Mouse (Mus musculus) cortical plate, adult 2 months (tissue): Measurements from ENCODE around the gene Gm36176.

Source experiments
- CTCF ChIP-seq: fragments of 200-500 bp; IDR thresholded peaks from 2 replicates; pipeline ENCODE4 v1.5.1; 2011; ENCODE audit warnings: mild to moderate bottlenecking, control low read depth, low read length; ENCODE audit not compliant: insufficient read depth; ENCODE audit errors: extremely low read depth
- POLR2A ChIP-seq: fragments of 200-500 bp; IDR thresholded peaks from 2 replicates; pipeline ENCODE4 v1.6.1; 2011; ENCODE audit warnings: mild to moderate bottlenecking, low read length, control low read depth; ENCODE audit not compliant: insufficient read depth; ENCODE audit errors: extremely low read depth

GRCm38 (mm10) chr10:77847538-77847937 is 935 bp downstream of the Gm36176 start:
- TF ChIP-seq CTCF (no peak), POLR2A (no peak)
